Mouse (Mus musculus) limb, embryonic 13.5 days (tissue): ENCODE measurements around the gene Ltbp1. TPM values are rescaled to one million over a fixed set of nuclear protein-coding genes. Genes with fewer than 3 reads are reported as not detected.
A peak's percentile ranks its signal among the peaks of the same experiment; 100 is the strongest.

Experiments
- ATAC-seq: fragments of 200-750 bp; cut with Nextera tagmentation; 2 replicates; pipeline ENCODE4 v1.8.0; 2017; ENCODE audit warnings: low read depth, moderate number of reproducible peaks, moderate TSS enrichment; ENCODE audit not compliant: low FRiP score
- H3K27ac ChIP-seq: fragments of 300-500 bp; sonication (generic); 2 replicates; pipeline ENCODE4 v1.5.1; 2015; ENCODE audit warnings: inconsistent platforms, mild to moderate bottlenecking, moderate library complexity
- H3K27me3 ChIP-seq: fragments of 300-500 bp; sonication (generic); 2 replicates; pipeline ENCODE4 v1.6.1; 2015; ENCODE audit warnings: mild to moderate bottlenecking, inconsistent platforms
- H3K36me3 ChIP-seq: fragments of 300-500 bp; sonication (generic); 2 replicates; pipeline ENCODE4 v1.6.1; 2015; ENCODE audit warnings: inconsistent platforms, mild to moderate bottlenecking, moderate library complexity
- H3K4me1 ChIP-seq: fragments of 300-500 bp; sonication (generic); 2 replicates; pipeline ENCODE4 v1.6.1; 2015; ENCODE audit warnings: inconsistent platforms
- H3K4me2 ChIP-seq: fragments of 300-500 bp; sonication (generic); replicated peaks from 2 replicates; pipeline ENCODE4 v1.6.1; 2015; ENCODE audit warnings: inconsistent platforms, mild to moderate bottlenecking, moderate library complexity
- H3K4me3 ChIP-seq: fragments of 300-500 bp; sonication (generic); 2 replicates; pipeline ENCODE4 v1.5.1; 2015; ENCODE audit warnings: moderate library complexity, mild to moderate bottlenecking, inconsistent platforms
- H3K9ac ChIP-seq: fragments of 300-500 bp; sonication (generic); 2 replicates; pipeline ENCODE4 v1.6.1; 2015; ENCODE audit warnings: mild to moderate bottlenecking, inconsistent platforms
- H3K9me3 ChIP-seq: fragments of 300-500 bp; sonication (generic); 2 replicates; pipeline ENCODE4 v1.6.1; 2016; ENCODE audit warnings: inconsistent platforms
- WGBS: fragments of 180-500 bp; shearing (Covaris S2); methylation state at CpG from one replicate; pipeline ENCODE4 v1.1.7; 2015; 5-methylcytosine and 5-hydroxymethylcytosine counted together
- polyA plus RNA-seq: library from polyadenylated mRNA; unstranded; fragments of >200 nt; fragmentation: Nextera tagmentation; extraction: Ambion mirVana; gene quantifications from 2 replicates; pipeline ENCODE4 v1.2.1, GENCODE M21; 2015

Gene Ltbp1
- polyA plus RNA-seq, 1 experiment from 2014 or later, result 61.3 TPM

GRCm38 (mm10) chr17:75036881-75037280 is 31.5 kb downstream of the Ltbp1 start:
- no peak for ATAC-seq

GRCm38 (mm10) chr17:75039017-75039416 is 33.6 kb downstream of the Ltbp1 start:
- no peak for ATAC-seq
- H3K9ac ChIP-seq, result no peak overlapping the region
- H3K27me3 ChIP-seq, result no peaks in the 10 kb centered on the region
- H3K4me3 ChIP-seq, result no peak overlapping the region
- H3K9me3 ChIP-seq, result no peaks in the 10 kb centered on the region
- WGBS, result 72% methylated on average over 4 of the region's 4 CpGs
- H3K4me2 ChIP-seq, result no peak overlapping the region
- H3K36me3 ChIP-seq, result peaks cover 32% of the 10 kb centered on the region
- H3K4me1 ChIP-seq, result no peaks in the 10 kb centered on the region
- H3K27ac ChIP-seq, result no peak overlapping the region

More at GRCm38 (mm10) chr17:75036881-75037280, 31.5 kb downstream of the Ltbp1 start:
- peaks cover 35% of the 10 kb centered on the region for H3K36me3 ChIP-seq
- H3K27ac ChIP-seq, result no peak overlapping the region
- WGBS, result 76% methylated on average over 6 of the region's 6 CpGs
- H3K9me3 ChIP-seq, result no peaks in the 10 kb centered on the region
- H3K4me1 ChIP-seq, result no peaks in the 10 kb centered on the region
- H3K27me3 ChIP-seq, result no peaks in the 10 kb centered on the region
- H3K9ac ChIP-seq, result no peak overlapping the region
- H3K4me2 ChIP-seq, result no peak overlapping the region
- H3K4me3 ChIP-seq, result no peak overlapping the region

GRCm38 (mm10) chr17:75049366-75049969 is 44.1 kb downstream of the Ltbp1 start:
- Histone ChIP-seq H3K27ac (no peak overlapping the region), H3K36me3 (peaks cover 20% of the 10 kb centered on the region), H3K4me2 (no peak overlapping the region), H3K9me3 (peaks cover 11% of the 10 kb centered on the region), H3K4me1 (peaks cover 33% of the 10 kb centered on the region), H3K27me3 (no peaks in the 10 kb centered on the region), H3K9ac (no peak overlapping the region), H3K4me3 (no peak overlapping the region)
- WGBS, result 64% methylated on average over 8 of the region's 8 CpGs
- ATAC-seq, result no peak

- H3K27ac ChIP-seq, result no peak overlapping the region
- peaks cover 41% of the 10 kb centered on the region for H3K4me1 ChIP-seq
- no peak overlapping the region for H3K9ac ChIP-seq
- H3K4me3 ChIP-seq, result no peak overlapping the region
- H3K36me3 ChIP-seq, result 0 out of 2 replicates have a peak, but pooled peaks cover 10% of the 10 kb centered on the region
- no peaks in the 10 kb centered on the region for H3K27me3 ChIP-seq
- no peak overlapping the region for H3K4me2 ChIP-seq
- ATAC-seq, result no peak
- no peaks in the 10 kb centered on the region for H3K9me3 ChIP-seq
- 57% methylated on average over 8 of the region's 8 CpGs for WGBS
Measured at GRCm38 (mm10) chr17:75051440-75051925, 46.1 kb downstream of the Ltbp1 start.

- H3K4me3 ChIP-seq, result no peak overlapping the region
Measured at GRCm38 (mm10) chr17:75055235-75055634, 49.9 kb downstream of the Ltbp1 start.

GRCm38 (mm10) chr17:75055961-75056360 is 50.6 kb downstream of the Ltbp1 start:
- Histone ChIP-seq H3K9me3 (no peaks in the 10 kb centered on the region), H3K27me3 (no peaks in the 10 kb centered on the region), H3K9ac (no peak overlapping the region), H3K36me3 (0 out of 2 replicates have a peak, but pooled peaks cover 10% of the 10 kb centered on the region), H3K4me2 (no peak overlapping the region), H3K4me3 (no peak overlapping the region), H3K4me1 (peaks cover 29% of the 10 kb centered on the region), H3K27ac (no peak overlapping the region)
- WGBS, result 88% methylated on average over 6 of the region's 6 CpGs
- no peak for ATAC-seq

More at GRCm38 (mm10) chr17:75055235-75055634, 49.9 kb downstream of the Ltbp1 start:
- H3K9ac ChIP-seq, result no peak overlapping the region
- H3K4me1 ChIP-seq, result peaks cover 21% of the 10 kb centered on the region
- H3K36me3 ChIP-seq, result 0 out of 2 replicates have a peak, but pooled peaks cover 10% of the 10 kb centered on the region
- H3K9me3 ChIP-seq, result no peaks in the 10 kb centered on the region
- no peak overlapping the region for H3K4me2 ChIP-seq
- ATAC-seq, result no peak
- no peak overlapping the region for H3K27ac ChIP-seq
- no peaks in the 10 kb centered on the region for H3K27me3 ChIP-seq
- WGBS, result 66% methylated on average over 5 of the region's 5 CpGs

GRCm38 (mm10) chr17:75056631-75057030 is 51.3 kb downstream of the Ltbp1 start:
- Histone ChIP-seq H3K4me2 (no peak overlapping the region), H3K27me3 (no peaks in the 10 kb centered on the region), H3K27ac (no peak overlapping the region), H3K9me3 (no peaks in the 10 kb centered on the region), H3K9ac (no peak overlapping the region), H3K4me1 (peaks cover 25% of the 10 kb centered on the region), H3K4me3 (no peak overlapping the region), H3K36me3 (0 out of 2 replicates have a peak, but pooled peaks cover 10% of the 10 kb centered on the region)
- ATAC-seq, result peak; percentile 75
- 58% methylated on average over 8 of the region's 8 CpGs for WGBS

GRCm38 (mm10) chr17:75066340-75066739 is 61.0 kb downstream of the Ltbp1 start:
- no peaks in the 10 kb centered on the region for H3K27me3 ChIP-seq
- H3K9me3 ChIP-seq, result no peaks in the 10 kb centered on the region
- H3K4me2 ChIP-seq, result no peak overlapping the region
- no peak overlapping the region for H3K4me3 ChIP-seq
- no peak for ATAC-seq
- peaks cover 24% of the 10 kb centered on the region for H3K36me3 ChIP-seq
- H3K27ac ChIP-seq, result no peak overlapping the region
- WGBS, result 90% methylated on average over 7 of the region's 7 CpGs
- H3K4me1 ChIP-seq, result peaks cover 26% of the 10 kb centered on the region
- H3K9ac ChIP-seq, result no peak overlapping the region

GRCm38 (mm10) chr17:75067314-75067713 is 61.9 kb downstream of the Ltbp1 start:
- no peak for ATAC-seq
- H3K27me3 ChIP-seq, result no peaks in the 10 kb centered on the region
- no peak overlapping the region for H3K4me2 ChIP-seq
- WGBS, result 17% methylated on average over 8 of the region's 8 CpGs
- no peak overlapping the region for H3K4me3 ChIP-seq
- H3K27ac ChIP-seq, result no peak overlapping the region
- peaks cover 24% of the 10 kb centered on the region for H3K36me3 ChIP-seq
- H3K4me1 ChIP-seq, result peaks cover 30% of the 10 kb centered on the region
- H3K9ac ChIP-seq, result no peak overlapping the region
- H3K9me3 ChIP-seq, result no peaks in the 10 kb centered on the region

- H3K4me2 ChIP-seq, result no peak overlapping the region
- 76% methylated on average over 5 of the region's 5 CpGs for WGBS
Measured at GRCm38 (mm10) chr17:75069232-75069631, 63.9 kb downstream of the Ltbp1 start.

GRCm38 (mm10) chr17:75071174-75071573 is 65.8 kb downstream of the Ltbp1 start:
- H3K9me3 ChIP-seq, result no peaks in the 10 kb centered on the region
- no peak overlapping the region for H3K4me3 ChIP-seq
- H3K36me3 ChIP-seq, result peaks cover 30% of the 10 kb centered on the region
- H3K9ac ChIP-seq, result no peak overlapping the region
- no peak overlapping the region for H3K27ac ChIP-seq
- no peak for ATAC-seq
- H3K4me2 ChIP-seq, result no peak overlapping the region
- H3K4me1 ChIP-seq, result peaks cover 46% of the 10 kb centered on the region
- WGBS, result 51% methylated on average over 2 of the region's 2 CpGs
- no peaks in the 10 kb centered on the region for H3K27me3 ChIP-seq

More at GRCm38 (mm10) chr17:75069232-75069631, 63.9 kb downstream of the Ltbp1 start:
- Histone ChIP-seq H3K27me3 (no peaks in the 10 kb centered on the region), H3K36me3 (peaks cover 24% of the 10 kb centered on the region), H3K27ac (no peak overlapping the region), H3K9ac (no peak overlapping the region), H3K4me1 (peaks cover 41% of the 10 kb centered on the region), H3K9me3 (no peaks in the 10 kb centered on the region), H3K4me3 (no peak overlapping the region)
- ATAC-seq, result no peak

GRCm38 (mm10) chr17:75071749-75072148 is 66.4 kb downstream of the Ltbp1 start:
- Histone ChIP-seq H3K4me3 (no peak overlapping the region), H3K27me3 (no peaks in the 10 kb centered on the region), H3K4me1 (peaks cover 46% of the 10 kb centered on the region), H3K4me2 (no peak overlapping the region), H3K27ac (no peak overlapping the region), H3K9me3 (no peaks in the 10 kb centered on the region), H3K36me3 (peaks cover 27% of the 10 kb centered on the region), H3K9ac (no peak overlapping the region)
- no peak for ATAC-seq
- WGBS, result 95% methylated on average over 2 of the region's 2 CpGs

GRCm38 (mm10) chr17:75073887-75074286 is 68.5 kb downstream of the Ltbp1 start:
- H3K4me3 ChIP-seq, result no peak overlapping the region
- peaks cover 39% of the 10 kb centered on the region for H3K4me1 ChIP-seq
- WGBS, result 29% methylated on average over 8 of the region's 8 CpGs
- no peak for ATAC-seq
- H3K4me2 ChIP-seq, result no peak overlapping the region
- H3K27ac ChIP-seq, result no peak overlapping the region
- no peaks in the 10 kb centered on the region for H3K9me3 ChIP-seq
- H3K9ac ChIP-seq, result no peak overlapping the region
- peaks cover 16% of the 10 kb centered on the region for H3K36me3 ChIP-seq
- no peaks in the 10 kb centered on the region for H3K27me3 ChIP-seq
